10 mouse cellular contexts compared by ENCODE assay signal in genomic region chr15:3312937-3313336, GRCm38 (mm10). TPM values are rescaled to one million over a fixed set of nuclear protein-coding genes. Genes with fewer than 3 reads are reported as not detected.
A peak's percentile ranks its signal among the peaks of the same experiment; 100 is the strongest.
DNase-seq lines count a peak whose midpoint lies in the region; TF ChIP-seq lines count a peak whose summit lies in the region.
"Had no signal": no experiment of that assay in that cellular context is flagged by ENCODE, and none has a peak within 500 bp of the region (broad histone marks: within the 10 kb centered on the region; RNA-seq: fewer than 3 reads in every experiment).

No protein-coding gene starts in this region.

- DNase-seq in gastrocnemius, adult 2 months = no peak
- DNase-seq in gastrocnemius, adult 8-10 months (ENCODE audit: low spot score in 2 of 2) = no peak
- peak; percentile 5 to 19 for DNase-seq in left cerebral cortex, adult 18-20 months (ENCODE audit: low spot score in 2 of 2)
- no peak for DNase-seq in left cerebral cortex, postnatal 36 days (ENCODE audit: low spot score in 2 of 2)
- peak; percentile 22 for DNase-seq in gastrocnemius, postnatal 14 days
- DNase-seq in lung, postnatal 25 days (ENCODE audit: low spot score) = peak; percentile 14
- no peak for DNase-seq in urinary bladder, postnatal 36 days (ENCODE audit: low spot score in 2 of 2)
- DNase-seq in adrenal gland, adult 2 months = no peak

- no peak overlapping the region for H3K4me3 ChIP-seq in gastrocnemius, adult 2 months
- H3K4me3 ChIP-seq: forebrain, embryonic 10.5 days had no signal

- H3K27ac ChIP-seq in gastrocnemius, adult 2 months = peak overlapping the region; percentile 10; the same call in 1 of the 2 replicates
- H3K27ac ChIP-seq: forebrain, embryonic 10.5 days; stomach, postnatal 0 days had no signal

- intact Hi-C loops in gastrocnemius, adult 2 months (cut with DNase I) = no loop called here
- intact Hi-C loops in left cerebral cortex, postnatal 36 days (cut with DNase I) = no loop called here
- intact Hi-C loops in gastrocnemius, postnatal 14 days (cut with DNase I; ENCODE audit: low total_unique reads) = no loop called here

- no peak for TF ChIP-seq CTCF in gastrocnemius, adult 2 months (IDR thresholded peaks at IDR 0.05)

RNA-seq across cellular contexts. Expression of gene Ccdc152, which starts 9.6 kb away (rescaled TPM):
- not detected for total RNA-seq in gastrocnemius, adult 2 months (2021)
- total RNA-seq in gastrocnemius, adult 8-10 months (2022) = under 1 TPM in 2 of 4 experiments, not detected in 2; 0.24 to 0.41 TPM
- total RNA-seq in left cerebral cortex, adult 18-20 months (2021) = not detected
- total RNA-seq in left cerebral cortex, postnatal 36 days (2021) = not detected
- total RNA-seq in gastrocnemius, postnatal 14 days (2021) = not detected
- total RNA-seq in adrenal gland, adult 2 months (2021) = not detected
- polyA plus RNA-seq in adrenal gland, adult 2 months (2012; rRNA removed) = not detected in 2 replicates

RNA-seq across cellular contexts. Expression of gene Selenop, which starts 44.6 kb away (rescaled TPM):
- 100 to 1,000 TPM; 104 to 171 TPM for total RNA-seq in gastrocnemius, adult 2 months (2021)
- total RNA-seq in gastrocnemius, adult 8-10 months (2022) = 100 to 1,000 TPM in 3 of 4 experiments, 10 to 100 TPM in 1; 93.9 to 142 (median 125) TPM
- total RNA-seq in left cerebral cortex, adult 18-20 months (2021) = 100 to 1,000 TPM; 241 to 307 TPM
- total RNA-seq in left cerebral cortex, postnatal 36 days (2021) = 100 to 1,000 TPM; 300 to 351 TPM
- 100 to 1,000 TPM; 168 to 169 TPM for total RNA-seq in gastrocnemius, postnatal 14 days (2021)
- 100 to 1,000 TPM; 364 to 372 TPM for total RNA-seq in adrenal gland, adult 2 months (2021)
- polyA plus RNA-seq in adrenal gland, adult 2 months (2012; rRNA removed) = 55.4 and 70.6 TPM in 2 replicates

Comparison
In these comparisons a context has a peak if more than half of its experiments do, and no peak if none do; other contexts are left out.
1. DNase-seq: peak in left cerebral cortex, adult 18-20 months (2 of 2), gastrocnemius, postnatal 14 days (single experiment) and lung, postnatal 25 days (single experiment); none in gastrocnemius, adult 2 months (single experiment), gastrocnemius, adult 8-10 months (0 of 2), left cerebral cortex, postnatal 36 days (0 of 2), urinary bladder, postnatal 36 days (0 of 2) and adrenal gland, adult 2 months (single experiment).